Mouse (Mus musculus) spleen, adult 2 months (tissue): Measurements from ENCODE around the gene Gm49450.

ENCODE experiments used
- CTCF ChIP-seq: fragments of 200-500 bp; IDR thresholded peaks from 2 replicates; pipeline ENCODE4 v1.5.1; 2011; ENCODE audit warnings: mild to moderate bottlenecking, inconsistent platforms; ENCODE audit not compliant: insufficient read depth, insufficient read length, insufficient replicate concordance; ENCODE audit errors: extremely low read depth
- POLR2A ChIP-seq: fragments of 200-500 bp; IDR thresholded peaks from 2 replicates; pipeline ENCODE4 v1.6.1; 2011; ENCODE audit warnings: low read depth, low read length, inconsistent platforms

DNA sequence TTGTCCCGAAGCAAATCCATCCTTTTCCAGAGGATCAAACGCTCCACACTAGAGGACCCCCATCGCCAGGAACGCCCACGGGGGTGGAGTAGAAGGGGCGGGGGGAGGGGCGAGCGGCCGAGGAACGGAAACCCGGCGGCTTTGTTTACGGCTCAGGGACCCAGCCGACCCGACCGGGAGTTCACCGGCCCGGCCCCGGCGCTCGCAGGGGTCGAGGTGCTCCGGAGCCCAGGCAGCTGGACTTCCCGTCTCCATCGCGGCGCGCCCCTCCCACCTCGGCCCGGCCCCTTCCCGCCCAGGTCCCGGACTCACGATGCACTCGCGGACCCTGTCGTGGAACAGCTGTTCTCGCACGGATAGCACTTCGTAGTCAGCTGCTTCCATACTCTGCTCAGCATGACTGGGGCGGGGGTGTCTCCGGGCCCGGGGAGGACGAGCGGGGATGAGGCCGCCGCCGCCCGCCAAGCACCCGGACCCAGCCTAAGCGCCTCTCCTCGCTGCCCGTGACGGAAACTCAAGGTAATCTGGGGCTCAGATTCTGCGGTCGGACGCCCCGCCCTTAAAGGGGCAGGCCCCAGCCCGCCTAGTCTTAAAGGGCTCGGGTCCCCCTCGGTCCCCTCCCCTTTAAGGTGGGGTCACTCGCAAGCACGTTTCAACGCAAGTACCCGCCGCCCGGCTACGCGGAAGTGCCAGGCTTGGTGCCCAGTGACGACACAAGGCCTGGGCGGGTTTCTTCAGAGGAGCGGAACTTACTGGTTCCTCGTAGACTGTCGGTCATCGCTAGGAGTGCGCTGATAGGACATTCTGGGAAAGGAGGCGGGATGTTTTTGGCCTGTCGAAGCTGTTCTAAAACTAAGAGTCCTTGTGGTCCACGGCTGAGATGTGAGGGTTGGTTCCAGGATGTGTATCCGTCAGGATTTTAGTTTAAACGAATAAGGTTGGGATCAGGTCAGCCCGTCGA lies 35.5 kb downstream of the Gm49450 start, which contains the start of gene Lmbr1l:
- TF ChIP-seq POLR2A (peak; percentile 79), CTCF (no peak)
